Mouse (Mus musculus) heart, postnatal 36 days (tissue): ENCODE measurements around the gene Procr. TPM values are rescaled to one million over a fixed set of nuclear protein-coding genes. Genes with fewer than 3 reads are reported as not detected.

Experiments
- DNase-seq, 2 experiments: peaks; one replicate each; pipeline ENCODE4 v3.0.0; 2021 to 2022
- intact Hi-C: fragments of 180-260 bp; cut with DNase I; formaldehyde crosslinking; loops from one replicate; pipeline ENCODE4 v1.15.1; 2025
- total RNA-seq, 2 experiments: library from RNA; stranded (reverse); gene quantifications; 2 replicates each; pipeline ENCODE4 v1.2.3; 2021

The Procr gene
- total RNA-seq, 2 experiments from 2014 or later, result 3.1 to 3.3 TPM

GRCm38 (mm10) chr2:155794674-155795445, 43.9 kb downstream of the Procr start:
- DNase-seq, result no peak
- intact Hi-C loops, result no loop called here

- intact Hi-C loops, result no loop called here
- no peak for DNase-seq
Measured at GRCm38 (mm10) chr2:155798613-155799012, 47.7 kb downstream of the Procr start.

- DNase-seq, result no peak
- intact Hi-C loops, result no loop called here
Measured at GRCm38 (mm10) chr2:155802761-155803160, 51.8 kb downstream of the Procr start.

- no peak for DNase-seq
- intact Hi-C loops, result no loop called here
Measured at GRCm38 (mm10) chr2:155804053-155804452, 53.1 kb downstream of the Procr start.

Other genes starting within 250 kb of the Procr start
- gene Acss2, start 233.2 kb upstream of the Procr start, total RNA-seq, result 10 to 100 TPM; 36.3 to 41.6 TPM
- 1 to 10 TPM in 1 of 2 experiments, under 1 TPM in 1; 0.49 to 1.6 TPM for gene Ggt7, start 232.9 kb upstream of the Procr start, total RNA-seq
- gene Gss, start 158.3 kb upstream of the Procr start, total RNA-seq, result 10 to 100 TPM; 14.8 to 16.9 TPM
- 10 to 100 TPM; 25.3 to 30.2 TPM for gene Myh7b, start 139.9 kb upstream of the Procr start, total RNA-seq
- gene Trpc4ap, start 58.7 kb upstream of the Procr start, total RNA-seq, result 10 to 100 TPM; 92.1 to 92.3 TPM
- gene Edem2, start 21.6 kb upstream of the Procr start, total RNA-seq, result 1 to 10 TPM; 6.9 to 7.0 TPM
- gene Gm17581, start 15.3 kb upstream of the Procr start, total RNA-seq, result not detected
- gene Mmp24, start 24.2 kb downstream of the Procr start, total RNA-seq, result not detected
- gene BC029722, start 68.3 kb downstream of the Procr start, total RNA-seq, result 10 to 100 TPM; 26.2 to 27.7 TPM
- 10 to 100 TPM; 50.7 to 53.6 TPM for gene Eif6, start 75.8 kb downstream of the Procr start, total RNA-seq
- gene Fam83c, start 83.7 kb downstream of the Procr start, total RNA-seq, result not detected
- gene Uqcc1, start 179.2 kb downstream of the Procr start, total RNA-seq, result 100 to 1,000 TPM; 235 to 283 TPM
- not detected for gene Gm15557, start 189.6 kb downstream of the Procr start, total RNA-seq
- not detected for gene Gdf5, start 194.2 kb downstream of the Procr start, total RNA-seq
- gene Cep250, start 205.3 kb downstream of the Procr start, total RNA-seq, result 1 to 10 TPM; 7.1 to 7.9 TPM